Mouse (Mus musculus) gastrocnemius, postnatal 36 days (tissue): Measurements from ENCODE around the gene Akr7a5. TPM values are rescaled to one million over a fixed set of nuclear protein-coding genes. Genes with fewer than 3 reads are reported as not detected.

Source experiments
- DNase-seq, 2 experiments: peaks; one replicate each; pipeline ENCODE4 v3.0.0; 2022
- intact Hi-C: fragments of 180-260 bp; cut with DNase I; formaldehyde crosslinking; loops from one replicate; pipeline ENCODE4 v1.15.1; 2025
- microRNA-seq, 2 experiments: library from miRNA; unstranded; fragments of <30 nt; microRNA quantifications; one replicate each; pipeline ENCODE4 v1.2.0; 2021
- total RNA-seq, 2 experiments: library from RNA; stranded (reverse); gene quantifications; 2 replicates each; pipeline ENCODE4 v1.2.3; 2021

Akr7a5 gene
- total RNA-seq, 2 experiments from 2014 or later = 32.8 to 33.3 TPM

DNA sequence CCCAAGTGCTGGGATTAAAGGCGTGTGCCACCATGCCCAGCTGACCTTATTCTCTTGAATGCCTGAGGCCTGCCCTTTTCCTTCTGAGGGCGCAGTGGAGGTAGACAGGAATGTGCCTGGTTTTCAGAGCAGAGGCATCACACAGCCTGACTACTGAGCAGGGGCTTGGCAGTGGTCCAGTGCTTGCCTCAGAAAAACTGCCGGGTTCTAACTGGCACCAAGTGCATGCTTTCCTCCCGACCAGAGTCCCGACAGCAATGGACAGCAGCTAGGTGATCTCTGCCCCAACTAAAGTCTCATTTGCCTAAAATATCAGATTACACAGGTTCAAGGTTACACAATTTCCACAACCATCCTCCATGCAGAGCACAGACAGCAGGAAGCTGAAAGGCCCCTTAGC, 33.2 kb downstream of the Akr7a5 start:
- no peak for DNase-seq
- intact Hi-C loops = no loop called here

DNA sequence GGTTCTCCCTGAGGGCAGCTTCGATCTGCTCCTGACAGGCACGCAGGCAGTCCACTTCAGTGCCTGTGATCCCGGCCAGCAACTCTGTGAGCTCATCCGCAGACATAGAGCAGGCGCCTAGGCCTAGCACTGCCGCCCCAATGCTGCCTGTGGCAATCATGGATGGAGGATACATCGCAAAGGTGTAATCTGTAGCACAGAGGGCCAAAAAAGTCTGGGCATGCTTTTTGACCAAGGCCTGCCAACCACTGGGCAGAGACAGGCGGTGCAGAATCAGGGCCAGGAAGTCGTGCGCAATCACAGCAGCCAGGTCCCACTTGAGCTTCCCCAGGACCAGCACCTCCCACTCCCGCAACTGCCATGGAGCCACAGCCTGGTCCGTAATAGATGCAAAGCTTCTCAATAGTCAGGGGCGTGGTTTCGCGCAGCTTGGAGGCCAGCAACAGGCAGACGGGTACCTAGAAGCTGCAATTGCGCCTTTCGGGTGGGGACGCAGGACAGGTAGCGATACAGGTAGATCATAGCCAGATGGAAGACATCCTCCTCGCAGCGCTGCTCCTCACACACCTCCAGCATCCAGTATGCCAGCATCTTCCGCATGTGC, 35.0 kb downstream of the Akr7a5 start:
- DNase-seq = no peak
- intact Hi-C loops = no loop called here

DNA sequence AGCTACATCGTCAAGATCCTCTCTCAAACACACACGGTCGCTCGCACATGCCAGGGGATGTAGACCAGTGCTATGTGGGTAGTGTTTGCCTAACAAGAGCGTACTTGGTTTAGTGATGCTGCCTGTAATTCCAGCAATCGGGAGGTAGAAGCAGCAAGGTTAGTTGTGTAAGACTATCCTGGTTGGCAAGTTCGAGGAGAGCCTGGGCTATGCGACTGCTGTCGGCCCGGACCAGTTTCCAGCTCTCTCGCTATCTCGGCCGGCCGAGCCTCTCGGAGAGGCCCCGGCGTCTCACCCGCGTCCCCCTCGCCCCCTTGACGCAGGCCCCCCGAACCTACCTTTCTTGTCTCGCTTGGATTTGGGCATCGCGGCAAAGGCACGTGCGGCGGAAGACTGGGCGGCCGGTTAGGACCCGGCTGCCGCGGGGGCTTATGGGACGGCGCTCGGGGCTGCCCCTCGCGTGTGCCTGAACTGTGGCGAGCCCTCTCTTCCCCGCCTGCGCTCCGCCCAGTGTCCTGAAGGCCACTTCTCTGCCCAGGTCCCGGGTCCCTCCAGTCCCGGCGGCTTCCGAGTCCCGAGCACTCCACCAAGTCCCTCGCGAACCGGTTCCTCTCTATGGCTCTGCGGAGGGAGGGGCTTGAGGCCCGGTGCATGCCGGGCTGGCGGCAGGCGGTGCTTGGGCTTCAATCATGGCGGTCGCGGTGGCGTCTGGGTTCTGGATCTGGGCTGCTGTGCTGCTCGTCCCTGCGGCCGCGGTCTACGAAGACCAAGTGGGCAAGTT, 41.6 kb downstream of the Akr7a5 start, which contains the start of the genes Mrto4, Emc1 and Ubr4:
Mrto4 (minus strand) TSS at position 646 of the 781 bp plus-strand sequence.
Emc1 (plus strand) TSS at position 657 of the 781 bp plus-strand sequence.
Ubr4 (plus strand) TSS at position 679 of the 781 bp plus-strand sequence.
- intact Hi-C loops = no loop called here
- DNase-seq = peak; percentile 73 to 80

DNA sequence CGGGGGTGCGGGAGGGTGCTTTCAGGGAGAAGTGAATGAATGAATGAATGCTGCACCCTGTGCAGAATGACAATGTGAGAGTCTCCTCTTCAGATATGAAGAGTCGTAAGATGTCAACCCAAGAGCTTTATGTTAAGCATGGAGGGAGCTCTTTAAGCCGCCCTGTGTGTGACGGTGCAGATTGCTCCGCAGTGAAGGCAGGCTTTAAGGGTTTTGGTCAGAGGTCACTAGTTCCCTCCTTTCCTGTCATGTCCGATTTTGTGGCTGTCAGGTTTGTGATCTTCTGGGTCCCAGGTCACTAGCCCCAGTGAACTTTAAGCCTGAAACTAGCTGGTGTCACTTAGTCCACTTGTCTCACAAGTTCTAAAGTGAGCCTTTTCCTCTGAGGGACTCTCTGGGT, 42.3 kb downstream of the Akr7a5 start:
- DNase-seq = no peak
- intact Hi-C loops = no loop called here

DNA sequence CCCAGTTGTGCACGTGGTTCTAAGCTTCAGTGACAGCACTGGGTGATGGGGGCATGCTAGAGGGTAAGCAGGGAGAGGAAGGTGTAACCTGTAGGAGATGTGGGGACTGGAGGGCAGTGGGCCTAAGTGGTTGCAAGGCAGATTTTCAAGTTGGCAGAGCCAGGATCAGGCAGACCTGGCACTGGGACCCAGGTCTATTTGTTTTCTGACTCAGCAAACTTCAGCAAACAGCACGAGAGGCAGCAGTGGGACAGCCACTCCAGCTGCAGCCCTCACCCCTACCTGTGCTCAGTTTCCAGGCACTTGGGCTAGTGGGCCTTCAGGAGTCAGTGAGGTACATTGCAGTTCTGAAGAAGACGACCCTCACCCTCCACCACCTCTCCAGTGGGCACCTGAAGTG, 46.7 kb downstream of the Akr7a5 start:
- intact Hi-C loops = no loop called here
- no peak for DNase-seq

DNA sequence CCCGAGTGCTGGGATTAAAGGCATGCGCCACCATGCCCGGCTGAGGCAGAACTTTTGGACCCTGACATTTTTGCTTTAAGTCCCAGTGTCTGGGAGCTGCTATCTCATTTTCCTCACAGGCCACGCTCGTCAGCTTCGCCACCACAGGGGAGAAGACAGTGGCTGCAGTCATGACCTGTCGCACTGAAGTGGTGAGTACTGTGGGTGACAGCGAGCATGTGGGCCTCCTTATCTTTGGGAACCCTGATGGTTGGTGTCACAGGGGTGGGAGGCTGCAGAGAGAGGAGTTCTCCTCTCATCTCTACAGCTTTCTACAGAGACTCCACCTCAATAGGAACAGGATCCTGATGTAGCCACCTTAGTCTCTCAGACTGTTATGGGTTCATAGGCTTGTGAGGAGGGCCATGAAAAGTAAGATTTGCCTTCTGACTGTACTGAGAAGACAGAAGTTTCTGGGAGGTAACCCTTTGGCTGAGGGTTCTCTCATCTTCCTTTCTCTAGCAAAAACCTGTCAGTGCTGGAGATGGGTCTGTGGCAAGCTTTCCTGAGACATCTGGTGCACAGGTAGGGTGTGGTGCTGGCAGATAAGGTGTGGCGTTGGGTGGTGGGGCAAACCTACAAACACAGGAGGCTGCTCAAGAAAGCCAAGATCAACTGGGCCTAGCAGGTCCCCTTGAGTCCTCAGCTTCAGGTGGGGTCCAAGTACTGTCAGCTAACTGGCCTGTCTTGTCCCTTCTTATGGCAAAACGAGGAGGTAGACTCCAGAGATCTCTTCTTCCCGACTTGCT, 50.4 kb downstream of the Akr7a5 start:
- no peak for DNase-seq
- intact Hi-C loops = no loop called here

DNA sequence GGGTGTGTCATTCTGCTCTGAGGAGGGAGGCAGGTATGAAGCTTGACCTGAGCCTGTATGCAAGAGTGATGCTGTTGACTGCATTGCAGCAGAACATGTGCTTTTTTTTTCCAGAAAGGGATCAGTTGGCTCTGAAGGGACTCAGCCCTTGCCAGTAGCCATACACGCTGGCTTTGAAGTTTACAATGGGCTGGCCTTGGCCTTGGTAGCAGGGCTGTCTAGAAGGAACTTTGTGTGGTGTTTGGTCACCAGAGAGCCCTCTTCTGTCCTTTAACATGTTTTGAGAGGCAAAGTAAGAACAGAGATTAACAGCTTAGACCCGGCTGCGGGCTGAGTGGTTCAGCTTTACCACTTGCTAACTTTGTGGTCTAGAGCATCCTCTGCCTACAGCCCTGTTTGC, 56.8 kb downstream of the Akr7a5 start:
- intact Hi-C loops = no loop called here
- no peak for DNase-seq

Small RNA genes within 50 kb of the gene (microRNA-seq; reads per million reads assigned to microRNA genes)
- gene Gm24245 (0 reads per million in 2 experiments), gene Gm25732 (0 to 0.72 reads per million in 2 experiments)

Other genes starting within 250 kb of the Akr7a5 start
- gene Htr6, start 235.2 kb upstream of the Akr7a5 start, total RNA-seq = not detected
- 10 to 100 TPM; 22.6 to 22.8 TPM for gene Nbl1, start 217.8 kb upstream of the Akr7a5 start, total RNA-seq
- 100 to 1,000 TPM; 353 to 374 TPM for gene Minos1, start 179.6 kb upstream of the Akr7a5 start, total RNA-seq
- gene Capzb, start 117.8 kb upstream of the Akr7a5 start, total RNA-seq = 100 to 1,000 TPM; 499 to 554 TPM
- gene Pqlc2, start within 50 bp of the Akr7a5 start, total RNA-seq = 1 to 10 TPM; 5.4 to 5.7 TPM
- 10 to 100 TPM; 32.4 to 33.0 TPM for gene Mrto4, start 41.8 kb downstream of the Akr7a5 start, total RNA-seq
- 10 to 100 TPM; 28.2 to 29.1 TPM for gene Emc1, start 41.8 kb downstream of the Akr7a5 start, total RNA-seq
- gene Ubr4, start 41.9 kb downstream of the Akr7a5 start, total RNA-seq = 10 to 100 TPM; 91.3 to 94.0 TPM
- gene Iffo2, start 219.8 kb downstream of the Akr7a5 start, total RNA-seq = 1 to 10 TPM; 2.0 to 2.1 TPM